Mouse (Mus musculus) MEL-GATA-1-ER (cell line): ENCODE data around the gene Emilin1.

Experiments used
- DNase-seq: peaks from one replicate; pipeline ENCODE4 v3.0.0-alpha.2; 2012; ENCODE audit warnings: low read depth; ENCODE audit errors: extremely low read depth

Gene Emilin1

DNA sequence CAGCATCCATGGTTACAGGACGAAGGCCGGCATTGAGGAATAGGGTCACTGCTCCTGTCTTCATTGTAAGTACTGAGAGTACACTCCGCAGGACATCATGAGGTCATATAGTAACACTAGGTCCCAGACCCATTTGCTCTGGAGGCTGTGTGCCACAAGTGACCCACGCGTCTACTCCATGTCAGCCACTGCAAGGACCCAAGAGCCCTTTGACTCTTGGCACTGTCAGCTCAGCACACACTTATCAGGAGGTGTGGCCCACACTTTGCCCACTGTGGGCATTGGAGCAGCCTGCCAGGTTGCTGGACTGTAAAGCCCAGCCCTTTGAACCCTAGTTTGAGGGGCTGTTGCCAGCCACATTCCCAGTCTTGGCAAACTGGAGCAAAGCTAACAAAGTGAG is 12.0 kb downstream of the Emilin1 start:
- no peak for DNase-seq

- DNase-seq = no peak
These were observed 12.9 kb downstream of the Emilin1 start for GRCm38 (mm10) chr5:30926073-30926472.

- DNase-seq = no peak
These were observed 14.8 kb downstream of the Emilin1 start for GRCm38 (mm10) chr5:30927945-30928529.

DNA sequence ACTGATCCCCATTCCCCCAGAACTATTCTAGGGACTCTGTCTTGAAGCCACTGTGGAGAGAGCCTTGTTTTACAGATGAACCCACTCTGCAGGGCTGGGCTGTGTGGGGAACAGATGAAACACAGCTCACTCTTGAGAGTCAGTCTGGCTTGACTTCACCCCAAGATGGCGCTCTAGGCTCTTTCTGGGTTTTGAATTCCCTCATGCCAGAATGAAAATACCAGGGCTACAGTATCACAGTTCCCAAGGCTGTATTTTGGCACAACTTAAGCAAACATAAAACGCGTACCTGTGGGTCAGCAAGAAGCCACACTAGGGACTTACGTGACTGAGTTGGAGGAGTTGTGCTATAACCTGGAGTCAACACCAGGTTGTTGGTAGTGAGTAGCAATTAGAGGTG is 16.9 kb downstream of the Emilin1 start:
- DNase-seq = no peak

- DNase-seq = no peak
These were observed 17.6 kb downstream of the Emilin1 start for GRCm38 (mm10) chr5:30930846-30931245.

- DNase-seq = no peak
These were observed 18.2 kb downstream of the Emilin1 start for GRCm38 (mm10) chr5:30931378-30931777.

DNA sequence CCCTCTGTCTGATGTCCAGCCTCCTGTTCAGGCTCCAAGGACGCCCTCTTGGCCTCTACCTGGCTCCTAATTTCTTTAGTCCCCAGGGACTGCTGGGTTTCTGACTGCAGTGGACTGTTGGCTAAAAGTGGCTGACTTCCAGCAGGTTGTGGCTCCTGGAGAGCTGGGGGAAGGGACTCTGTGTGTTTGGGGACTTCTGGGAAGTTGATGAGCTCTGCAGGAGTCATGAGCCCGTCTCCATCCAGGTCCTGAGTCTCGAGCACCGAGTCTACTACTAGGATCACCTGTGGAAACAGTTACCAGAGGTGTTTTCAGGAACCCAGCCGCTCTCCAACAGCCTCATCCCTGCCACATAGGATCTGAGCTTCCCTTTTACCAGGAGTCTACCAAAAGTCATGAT is 20.5 kb downstream of the Emilin1 start:
- DNase-seq = no peak

GRCm38 (mm10) chr5:30934725-30935461 is 21.7 kb downstream of the Emilin1 start:
- no peak for DNase-seq

DNA sequence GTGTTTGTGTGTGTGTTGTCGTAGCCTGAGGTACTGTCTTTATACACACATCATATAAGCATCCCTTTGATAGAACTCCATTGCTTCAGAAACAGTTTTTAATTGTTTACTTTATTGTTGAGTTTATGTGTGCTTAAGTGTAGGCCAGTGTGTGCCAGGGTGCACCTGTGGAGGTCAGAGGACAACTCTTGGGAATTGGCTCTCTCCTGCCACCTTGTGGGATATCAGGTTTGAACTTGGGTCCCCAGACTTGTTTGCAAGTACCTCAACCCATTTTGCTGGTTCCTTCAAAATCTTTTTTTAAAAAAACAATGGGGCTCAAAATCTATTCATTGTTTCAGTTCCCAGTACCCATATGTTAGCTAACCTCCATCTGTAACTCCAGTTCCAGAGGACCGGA is 29.8 kb downstream of the Emilin1 start:
- no peak for DNase-seq

DNA sequence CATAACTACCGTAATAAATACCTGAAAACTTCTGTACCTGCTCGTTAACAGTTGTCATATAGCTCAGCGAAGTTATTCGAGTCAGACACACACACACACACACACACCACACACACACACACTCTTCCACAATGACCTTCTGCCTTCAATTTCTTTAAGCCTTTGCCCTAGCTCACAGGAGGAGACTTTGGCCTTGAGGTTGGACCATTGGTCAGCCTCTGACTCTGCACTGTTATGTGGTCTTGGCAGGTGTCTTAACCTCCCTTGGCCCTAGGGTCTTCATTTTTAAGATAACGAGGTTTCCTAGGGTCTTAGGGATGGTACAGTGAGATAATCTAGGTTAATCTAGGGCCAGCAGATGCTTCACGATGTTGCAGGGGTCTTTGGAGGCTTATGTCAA is 31.1 kb downstream of the Emilin1 start:
- no peak for DNase-seq

- no peak for DNase-seq
These were observed 32.0 kb downstream of the Emilin1 start, which contains the start of gene Cgref1 for GRCm38 (mm10) chr5:30944956-30945781. TSS of gene Cgref1 (minus strand) at chr5:30945591.

DNA sequence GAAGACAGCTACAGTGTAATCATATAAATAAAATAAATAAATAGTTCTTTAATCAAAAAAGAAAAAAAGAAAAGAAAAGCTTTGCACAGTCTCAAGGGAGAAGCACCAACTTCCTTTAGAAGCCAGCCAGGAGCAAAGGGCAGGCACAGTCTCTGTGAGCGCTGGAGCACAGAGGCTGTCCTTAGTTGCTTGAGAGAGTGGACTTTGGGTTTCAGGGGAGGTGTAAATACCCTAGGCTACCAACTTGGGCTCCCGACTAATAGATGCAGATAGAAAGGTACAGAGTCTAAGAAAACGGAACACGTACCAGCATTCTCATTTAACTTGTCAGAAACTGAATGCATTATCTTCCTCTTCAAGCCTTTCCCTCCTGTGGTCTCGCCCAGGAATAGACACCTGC is 35.4 kb downstream of the Emilin1 start:
- no peak for DNase-seq

DNA sequence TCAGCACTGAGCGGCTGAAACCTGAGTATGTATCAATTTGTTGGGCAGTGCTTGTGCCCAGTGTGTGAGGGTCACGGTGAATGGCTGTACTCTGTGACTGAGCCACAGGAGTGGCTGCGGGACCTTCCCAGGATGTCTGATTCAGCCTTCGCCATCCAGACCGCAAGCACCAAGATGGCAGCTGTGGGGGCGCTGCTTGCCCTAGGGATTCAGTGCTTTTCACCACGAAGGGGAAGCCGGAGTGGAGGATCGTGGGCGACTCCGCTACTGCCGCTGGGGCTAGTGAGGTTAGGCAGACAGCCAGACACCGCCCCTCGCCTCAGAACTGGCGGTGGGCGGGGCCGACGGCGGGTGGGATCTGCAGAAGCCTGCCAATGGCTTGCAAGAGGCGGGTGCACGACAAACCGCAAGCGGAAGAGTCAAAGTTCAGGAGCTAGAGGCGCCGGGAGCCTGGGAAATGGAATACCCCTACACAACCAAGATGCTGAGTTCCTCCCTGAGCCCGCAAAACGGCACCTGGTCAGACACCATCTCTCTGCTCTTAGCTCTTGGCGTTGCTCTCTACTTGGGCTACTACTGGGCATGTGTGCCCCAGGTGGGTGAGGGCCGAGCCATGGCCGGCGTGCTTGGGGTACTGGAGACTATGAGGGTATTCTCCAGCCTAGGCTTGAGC is 36.6 kb downstream of the Emilin1 start:
- peak; percentile 92 for DNase-seq

DNA sequence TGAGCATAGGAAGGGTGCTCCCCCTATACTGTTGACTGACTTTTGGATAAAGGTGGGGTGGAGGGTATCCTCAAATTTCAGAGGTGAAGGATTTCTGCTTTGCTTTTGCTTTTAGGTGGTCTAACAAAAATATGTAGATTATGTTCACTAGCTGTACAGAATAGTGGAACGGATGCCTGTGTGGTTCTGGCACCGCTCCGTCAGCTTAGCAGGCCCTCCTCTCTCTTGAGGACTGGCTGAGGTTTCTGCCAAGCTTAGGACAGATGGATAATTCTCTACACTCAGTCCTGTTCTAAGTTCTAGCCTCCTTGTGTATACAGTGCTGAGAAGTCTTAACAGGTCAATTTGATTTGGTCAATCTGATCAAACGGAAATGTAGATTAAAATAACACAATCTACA is 37.2 kb downstream of the Emilin1 start:
- no peak for DNase-seq

- DNase-seq = no peak
These were observed 37.7 kb downstream of the Emilin1 start for GRCm38 (mm10) chr5:30950922-30951321.

- no peak for DNase-seq
These were observed 38.5 kb downstream of the Emilin1 start for GRCm38 (mm10) chr5:30951706-30952105.

DNA sequence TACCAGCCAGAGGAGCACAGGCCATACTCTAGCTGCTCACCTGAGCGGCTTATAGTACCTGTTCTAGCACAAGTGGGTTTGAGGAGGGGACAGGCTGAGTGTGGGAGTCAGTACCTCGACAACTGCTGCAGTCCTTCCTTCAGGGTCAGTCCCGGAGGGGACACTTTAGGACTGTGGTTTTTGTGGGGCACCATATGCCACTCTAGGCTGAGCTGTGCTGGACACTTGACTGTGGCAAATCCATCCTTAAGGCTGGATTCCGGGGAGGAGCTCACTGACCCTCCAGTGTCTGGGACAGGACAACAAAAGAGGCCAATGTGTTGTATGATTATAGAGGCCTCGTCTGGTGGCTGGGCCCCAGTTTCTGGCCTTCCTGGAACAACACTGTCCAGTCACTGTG is 39.3 kb downstream of the Emilin1 start:
- no peak for DNase-seq

DNA sequence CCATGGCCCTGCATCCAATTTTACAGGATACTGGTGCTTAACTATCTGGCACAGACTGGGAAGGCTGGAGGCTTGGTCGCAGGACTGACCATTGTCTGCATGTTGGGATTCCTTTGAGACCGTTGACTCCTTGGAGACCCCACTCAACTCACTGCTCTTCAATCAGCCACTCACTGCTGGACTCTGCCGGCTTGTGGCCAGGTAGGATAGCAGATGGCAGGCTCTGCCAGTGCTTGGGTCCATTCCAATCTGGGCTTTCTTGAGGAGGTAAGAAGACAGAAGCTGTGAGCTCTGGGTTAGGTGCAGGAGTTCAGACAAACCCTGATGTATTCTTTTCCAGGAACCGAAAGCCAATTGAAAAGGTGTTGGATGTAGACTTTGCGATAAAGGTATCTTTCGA is 40.9 kb downstream of the Emilin1 start:
- DNase-seq = no peak

- no peak for DNase-seq
These were observed 41.4 kb downstream of the Emilin1 start for GRCm38 (mm10) chr5:30954556-30954955.

DNA sequence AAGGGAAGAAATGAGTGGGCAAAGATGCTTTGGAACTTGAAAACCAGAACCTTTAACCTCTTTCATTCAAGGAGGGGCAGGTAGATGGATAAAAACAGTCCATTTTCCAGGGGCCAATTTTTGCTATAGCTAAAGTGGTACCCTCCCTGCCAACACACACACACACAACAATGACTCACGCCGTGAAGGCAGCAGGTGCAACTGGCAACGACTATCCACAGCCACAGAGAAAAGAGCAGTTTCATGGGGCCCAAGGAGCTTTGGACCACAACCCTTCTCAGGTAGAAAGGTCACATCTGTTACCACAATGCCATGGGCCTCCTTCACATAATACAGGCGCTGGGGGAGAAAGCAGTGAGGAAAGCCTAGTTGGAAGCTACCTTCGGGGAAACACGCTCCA is 42.5 kb downstream of the Emilin1 start:
- no peak for DNase-seq

DNA sequence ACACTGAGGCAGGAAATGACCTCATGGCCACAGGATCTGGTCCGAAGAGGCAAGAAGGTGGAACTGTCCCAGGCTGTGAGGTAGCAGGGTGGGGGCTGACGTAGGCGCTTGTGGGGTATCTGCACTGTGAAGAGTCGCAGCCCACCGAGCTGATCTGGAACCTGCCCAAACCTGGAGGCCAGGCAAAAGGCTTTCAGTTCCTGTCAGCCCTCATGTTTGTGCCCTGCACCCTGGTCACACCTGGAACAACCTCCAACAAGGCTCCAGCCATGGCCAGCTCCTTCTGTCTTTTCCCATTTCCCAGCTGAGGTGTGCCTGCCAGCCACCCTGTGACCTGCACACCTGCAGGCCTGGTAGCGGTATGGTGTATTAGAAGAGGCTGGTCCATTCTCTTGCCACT is 44.7 kb downstream of the Emilin1 start:
- no peak for DNase-seq
